Comparison of ENCODE assay signal across 8 mouse cellular contexts in genomic region chr2:167062497-167062911, GRCm38 (mm10). TPM values are rescaled to one million over a fixed set of nuclear protein-coding genes. Genes with fewer than 3 reads are reported as not detected.
A peak's percentile ranks its signal among the peaks of the same experiment; 100 is the strongest.
DNase-seq lines count a peak whose midpoint lies in the region; ATAC-seq and TF ChIP-seq lines count a peak whose summit lies in the region.

No protein-coding gene starts in this region.

- H3K4me3 ChIP-seq in hindbrain, embryonic 13.5 days: peak overlapping the region; percentile 85
- H3K4me3 ChIP-seq in left cerebral cortex, adult 2 months: peak overlapping the region; percentile 97

- peak overlapping the region; percentile 95 for H3K27ac ChIP-seq in hindbrain, embryonic 13.5 days
- peak overlapping the region; percentile 96 for H3K27ac ChIP-seq in left cerebral cortex, adult 2 months

- intact Hi-C loops in left cerebral cortex, adult 2 months (cut with DNase I): loop anchor here (5.0 kb wide), 2 partner anchors 125 to 430 kb away; partner anchors contain the start of genes Rnf114 and Spata2

- H3K36me3 ChIP-seq in hindbrain, embryonic 13.5 days: peaks cover 41% of the 10 kb centered on the region

- TF ChIP-seq CTCF in left cerebral cortex, adult 2 months (IDR thresholded peaks at IDR 0.05): no peak

- WGBS in hindbrain, embryonic 13.5 days: under 1% methylated on average over 46 of the region's 60 CpGs

- ATAC-seq in hindbrain, embryonic 13.5 days (ENCODE audit: low FRiP score): peak; percentile 88
- ATAC-seq in megakaryocyte, adult 5-6 weeks (ENCODE audit: poor library complexity, severe bottlenecking): peak; percentile 88

- peak; percentile 96 for DNase-seq in NIH3T3 (ENCODE audit: low read depth)
- DNase-seq in cerebellum, adult 9-11 months: peak; percentile 93
- DNase-seq in frontal cortex, postnatal 14 days (ENCODE audit: low spot score in 2 of 2): peak; percentile 71 to 77
- DNase-seq in left cerebral cortex, adult 2 months (ENCODE audit: extremely low spot score in 1 of 2, low spot score in 2 of 2): peak; percentile 87 to 89
- DNase-seq in right cerebral cortex, adult 18-20 months: peak; percentile 92
- peak; percentile 94 for DNase-seq in urinary bladder, adult 2 months (ENCODE audit: low spot score)

- H3K4me1 ChIP-seq in hindbrain, embryonic 13.5 days (replicated peaks): peaks cover 43% of the 10 kb centered on the region

- H3K9me3 ChIP-seq in hindbrain, embryonic 13.5 days: no peaks in the 10 kb centered on the region

- H3K9ac ChIP-seq in hindbrain, embryonic 13.5 days: peak overlapping the region; percentile 91

- no peaks in the 10 kb centered on the region for H3K27me3 ChIP-seq in hindbrain, embryonic 13.5 days

- H3K4me2 ChIP-seq in hindbrain, embryonic 13.5 days: peak overlapping the region; percentile 66

RNA-seq across cellular contexts. Expression of gene Znfx1, which starts 0.3 kb away (rescaled TPM):
- polyA plus RNA-seq in hindbrain, embryonic 13.5 days (2015; fragmentation: Nextera tagmentation; extraction: Ambion mirVana): 6.5 and 7.8 TPM in 2 replicates
- 10 to 100 TPM; 76.7 to 80.7 TPM for total RNA-seq in left cerebral cortex, adult 2 months (2021)
- total RNA-seq in megakaryocyte, adult 5-6 weeks (2015): 28.2 and 29.2 TPM in 2 replicates
- total RNA-seq in megakaryocyte, adult 5-6 weeks (2017): 58.4 and 78.1 TPM in 2 replicates
- 18.0 and 31.0 TPM in 2 replicates for polyA plus RNA-seq in urinary bladder, adult 2 months (2012; rRNA removed)

RNA-seq across cellular contexts. Expression of gene Ddx27, which starts 47.5 kb away (rescaled TPM):
- polyA plus RNA-seq in hindbrain, embryonic 13.5 days (2015; fragmentation: Nextera tagmentation; extraction: Ambion mirVana): 37.3 and 38.0 TPM in 2 replicates
- total RNA-seq in left cerebral cortex, adult 2 months (2021): 10 to 100 TPM; 34.6 to 35.5 TPM
- total RNA-seq in megakaryocyte, adult 5-6 weeks (2015): 14.5 and 15.3 TPM in 2 replicates
- total RNA-seq in megakaryocyte, adult 5-6 weeks (2017): 48.1 and 50.4 TPM in 2 replicates
- polyA plus RNA-seq in urinary bladder, adult 2 months (2012; rRNA removed): 25.1 and 26.1 TPM in 2 replicates

Comparison
In these comparisons a context has a peak if more than half of its experiments do, and no peak if none do; other contexts are left out.
1. Peak in every context shown above with its lines: DNase-seq, ATAC-seq, H3K4me3 ChIP-seq and H3K27ac ChIP-seq.